ENCODE assay signal across 8 mouse cellular contexts in the genomic region with DNA sequence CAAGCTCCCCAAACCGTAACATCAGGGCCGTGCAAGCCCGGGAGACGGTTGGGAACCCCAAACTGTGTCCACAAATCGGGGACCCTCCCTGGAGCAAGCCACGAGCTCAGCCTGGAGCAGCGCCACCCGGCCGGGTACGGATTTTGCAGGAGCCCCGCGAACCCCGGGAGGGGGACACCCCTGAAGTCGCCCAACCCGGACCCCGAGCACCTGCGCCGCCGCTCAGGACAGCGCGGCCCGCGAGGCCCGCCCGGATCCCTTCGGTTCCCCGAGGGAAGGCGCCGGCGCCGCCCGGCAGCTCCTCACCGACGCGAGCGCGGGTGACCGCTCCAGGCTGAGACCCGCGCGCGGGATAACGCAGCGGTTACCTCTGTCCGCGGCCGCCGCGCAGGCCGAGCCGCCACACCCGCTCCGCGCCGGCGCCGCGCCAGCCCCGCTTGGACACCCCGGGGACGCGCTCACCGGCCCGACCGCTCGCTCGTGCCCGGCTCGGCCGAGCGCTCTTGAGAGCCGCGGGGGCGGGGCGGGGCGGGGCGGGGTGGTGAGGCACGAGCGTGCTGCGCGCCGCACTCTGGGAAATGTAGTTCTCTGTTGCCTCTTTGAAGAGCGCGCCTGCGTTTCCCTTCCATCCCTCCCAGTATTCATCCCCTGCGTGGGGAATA. TPM values are rescaled to one million over a fixed set of nuclear protein-coding genes. Genes with fewer than 3 reads are reported as not detected.
DNase-seq lines count a peak whose midpoint lies in the region; ATAC-seq lines count a peak whose summit lies in the region.

A gene (minus strand): TSS at position 512 of the 662 bp plus-strand sequence.

- peak within 1 kb of the TSS; percentile 89 for H3K27ac ChIP-seq in forebrain, embryonic 10.5 days
- H3K27ac ChIP-seq in heart, embryonic 15.5 days, result peak within 1 kb of the TSS; percentile 43; the same call in 1 of the 2 replicates
- H3K27ac ChIP-seq in liver, embryonic 13.5 days, result no peak within 1 kb of the TSS
- H3K27ac ChIP-seq in stomach, embryonic 14.5 days (ENCODE audit: low read length), result no peak within 1 kb of the TSS

- peak; percentile 97 for ATAC-seq in heart, embryonic 15.5 days (replicated peaks; ENCODE audit: insufficient number of reproducible peaks, insufficient read depth, low FRiP score, low read depth)
- peak; percentile 99 for ATAC-seq in liver, embryonic 13.5 days (ENCODE audit: low read depth)
- ATAC-seq in stomach, embryonic 14.5 days (ENCODE audit: insufficient number of reproducible peaks, insufficient read depth, low FRiP score, low read depth), result peak; percentile 96

- H3K36me3 ChIP-seq in forebrain, embryonic 10.5 days (replicated peaks), result no peaks in the 10 kb centered on the region
- H3K36me3 ChIP-seq in heart, embryonic 15.5 days, result no peaks in the 10 kb centered on the region
- no peaks in the 10 kb centered on the region for H3K36me3 ChIP-seq in liver, embryonic 13.5 days
- H3K36me3 ChIP-seq in stomach, embryonic 14.5 days (ENCODE audit: control insufficient read depth, insufficient read depth, low read length), result no peaks in the 10 kb centered on the region

- peak within 1 kb of the TSS; percentile 89 for H3K9ac ChIP-seq in heart, embryonic 15.5 days
- H3K9ac ChIP-seq in liver, embryonic 13.5 days, result peak within 1 kb of the TSS; percentile 80
- H3K9ac ChIP-seq in stomach, embryonic 14.5 days (replicated peaks; ENCODE audit: low read depth, low read length), result peak within 1 kb of the TSS; percentile 63

- H3K4me3 ChIP-seq in forebrain, embryonic 10.5 days, result peak within 1 kb of the TSS; percentile 86
- peak within 1 kb of the TSS; percentile 88 for H3K4me3 ChIP-seq in heart, embryonic 15.5 days
- peak within 1 kb of the TSS; percentile 74 for H3K4me3 ChIP-seq in liver, embryonic 13.5 days (replicated peaks)
- peak within 1 kb of the TSS; percentile 89 for H3K4me3 ChIP-seq in stomach, embryonic 14.5 days (ENCODE audit: low read depth, low read length)

- peaks cover 37% of the 10 kb centered on the region for H3K27me3 ChIP-seq in forebrain, embryonic 10.5 days (ENCODE audit: poor library complexity, severe bottlenecking)
- peaks cover 7% of the 10 kb centered on the region; the same call in 1 of the 2 replicates for H3K27me3 ChIP-seq in heart, embryonic 15.5 days
- H3K27me3 ChIP-seq in liver, embryonic 13.5 days, result peaks cover 24% of the 10 kb centered on the region
- no peaks in the 10 kb centered on the region for H3K27me3 ChIP-seq in stomach, embryonic 14.5 days (ENCODE audit: control insufficient read depth, insufficient read depth, low read length)

- no peaks in the 10 kb centered on the region for H3K9me3 ChIP-seq in forebrain, embryonic 10.5 days
- H3K9me3 ChIP-seq in heart, embryonic 15.5 days (replicated peaks), result no peaks in the 10 kb centered on the region
- no peaks in the 10 kb centered on the region for H3K9me3 ChIP-seq in liver, embryonic 13.5 days (replicated peaks)
- no peaks in the 10 kb centered on the region for H3K9me3 ChIP-seq in stomach, embryonic 14.5 days (ENCODE audit: control insufficient read depth, low read depth, low read length)

- peak within 1 kb of the TSS; percentile 83 for H3K4me2 ChIP-seq in heart, embryonic 15.5 days
- H3K4me2 ChIP-seq in liver, embryonic 13.5 days, result peak within 1 kb of the TSS; percentile 95
- peak within 1 kb of the TSS; percentile 77 for H3K4me2 ChIP-seq in stomach, embryonic 14.5 days (replicated peaks; ENCODE audit: low read depth, low read length)

- peak; percentile 31 to 50 for DNase-seq in CD8-positive naive resting alpha-beta T cell, adult 2 months (ENCODE audit: low read depth in 2 of 2, low spot score in 2 of 2)
- peak; percentile 80 for DNase-seq in c-Kit-positive CD71-negative TER-119-negative erythroid progenitor cells, embryonic 14.5 days (ENCODE audit: low read depth)
- DNase-seq in forebrain, embryonic 10.5 days (ENCODE audit: extremely low spot score, low spot score), result peak; percentile 82
- DNase-seq in kidney, postnatal 25 days, result peak; percentile 89 to 95
- peak; percentile 75 for DNase-seq in liver, embryonic 13.5 days
- DNase-seq in natural killer cell, adult 2 months (ENCODE audit: low spot score in 2 of 2), result peak; percentile 55 to 65

- H3K4me1 ChIP-seq in forebrain, embryonic 10.5 days, result peaks cover 26% of the 10 kb centered on the region
- peaks cover 16% of the 10 kb centered on the region for H3K4me1 ChIP-seq in heart, embryonic 15.5 days (replicated peaks)
- peaks cover 15% of the 10 kb centered on the region for H3K4me1 ChIP-seq in liver, embryonic 13.5 days (replicated peaks)
- peaks cover 7% of the 10 kb centered on the region; the same call in 1 of the 2 replicates for H3K4me1 ChIP-seq in stomach, embryonic 14.5 days (ENCODE audit: control insufficient read depth, insufficient read depth, low read length)

- under 1% methylated on average over 86 of the region's 86 CpGs for WGBS in forebrain, embryonic 10.5 days
- WGBS in heart, embryonic 15.5 days, result 0% methylated on average over 62 of the region's 86 CpGs
- WGBS in liver, embryonic 13.5 days (ENCODE audit: insufficient replicate concordance), result under 1% methylated on average over 85 of the region's 86 CpGs
- WGBS in stomach, embryonic 14.5 days, result under 1% methylated on average over 70 of the region's 86 CpGs

RNA-seq across cellular contexts. Expression of the gene that starts here (rescaled TPM):
- 8.7 and 9.9 TPM in 2 replicates for polyA plus RNA-seq in forebrain, embryonic 10.5 days (2016; fragmentation: Nextera tagmentation; extraction: Ambion mirVana)
- 11.4 and 13.2 TPM in 2 replicates for polyA plus RNA-seq in heart, embryonic 15.5 days (2015; fragmentation: Nextera tagmentation; extraction: Ambion mirVana)
- 1.4 and 1.7 TPM in 2 replicates for polyA plus RNA-seq in liver, embryonic 13.5 days (2015; fragmentation: Nextera tagmentation; extraction: Ambion mirVana)
- 15.0 and 15.8 TPM in 2 replicates for polyA plus RNA-seq in stomach, embryonic 14.5 days (2014; fragmentation: Nextera tagmentation; extraction: Ambion mirVana)

Comparison
In these comparisons a context has a peak if more than half of its experiments do, and no peak if none do; other contexts are left out.
1. DNase-seq: peak in every context shown above with its lines; median percentile 92 in kidney, postnatal 25 days; 82 in forebrain, embryonic 10.5 days; 80 in c-Kit-positive CD71-negative TER-119-negative erythroid progenitor cells, embryonic 14.5 days; 75 in liver, embryonic 13.5 days; 60 in natural killer cell, adult 2 months; 40 in CD8-positive naive resting alpha-beta T cell, adult 2 months.
2. H3K27ac ChIP-seq: peak in forebrain, embryonic 10.5 days (single experiment) and heart, embryonic 15.5 days (single experiment); none in liver, embryonic 13.5 days (single experiment) and stomach, embryonic 14.5 days (single experiment).
3. Peak in every context shown above with its lines, with median percentiles within 50 percentile points of each other: H3K4me3 ChIP-seq, ATAC-seq, H3K4me2 ChIP-seq and H3K9ac ChIP-seq.